Mouse (Mus musculus) hindbrain, embryonic 16.5 days (tissue): ENCODE measurements around the gene Tmem59l. TPM values are rescaled to one million over a fixed set of nuclear protein-coding genes. Genes with fewer than 3 reads are reported as not detected.

Source experiments
- ATAC-seq: fragments of 200-750 bp; cut with Nextera tagmentation; 2 replicates; pipeline ENCODE4 v1.8.0; 2017; ENCODE audit warnings: moderate TSS enrichment, moderate library complexity
- H3K27ac ChIP-seq: fragments of 300-500 bp; sonication (generic); 2 replicates; pipeline ENCODE4 v1.5.1; 2014; ENCODE audit warnings: low read depth, mild to moderate bottlenecking, control low read depth, low read length, moderate library complexity
- H3K27me3 ChIP-seq: fragments of 300-500 bp; sonication (generic); replicated peaks from 2 replicates; pipeline ENCODE4 v1.6.1; 2014; ENCODE audit warnings: low read length; ENCODE audit not compliant: control insufficient read depth, insufficient read depth
- H3K36me3 ChIP-seq: fragments of 300-500 bp; sonication (generic); 2 replicates; pipeline ENCODE4 v1.6.1; 2014; ENCODE audit warnings: mild to moderate bottlenecking, low read length, moderate library complexity, mixed read lengths; ENCODE audit not compliant: control insufficient read depth, insufficient read depth
- H3K4me1 ChIP-seq: fragments of 300-500 bp; sonication (generic); 2 replicates; pipeline ENCODE4 v1.6.1; 2014; ENCODE audit warnings: low read depth, low read length; ENCODE audit not compliant: control insufficient read depth, insufficient read depth
- H3K4me2 ChIP-seq: fragments of 300-500 bp; sonication (generic); 2 replicates; pipeline ENCODE4 v1.6.1; 2014; ENCODE audit warnings: mild to moderate bottlenecking, low read length, control low read depth, moderate library complexity
- H3K4me3 ChIP-seq: fragments of 300-500 bp; sonication (generic); 2 replicates; pipeline ENCODE4 v1.5.1; 2014; ENCODE audit warnings: mild to moderate bottlenecking, low read length, control low read depth, moderate library complexity
- H3K9ac ChIP-seq: fragments of 300-500 bp; sonication (generic); 2 replicates; pipeline ENCODE4 v1.6.1; 2014; ENCODE audit warnings: low read depth, mild to moderate bottlenecking, control low read depth, low read length, moderate library complexity
- H3K9me3 ChIP-seq: fragments of 300-500 bp; sonication (generic); 2 replicates; pipeline ENCODE4 v1.6.1; 2014; ENCODE audit warnings: mild to moderate bottlenecking, low read length, moderate library complexity; ENCODE audit not compliant: control insufficient read depth
- WGBS: fragments of 180-500 bp; shearing (Covaris S2); extraction: QIAGEN DNeasy Blood & Tissue Kit; methylation state at CpG from one replicate; pipeline ENCODE4 v1.1.7; 2014; 5-methylcytosine and 5-hydroxymethylcytosine counted together
- polyA plus RNA-seq: library from polyadenylated mRNA; unstranded; fragments of >200 nt; fragmentation: Nextera tagmentation; extraction: Ambion mirVana; gene quantifications from 2 replicates; pipeline ENCODE4 v1.2.1, GENCODE M21; 2015

Tmem59l gene
- polyA plus RNA-seq, 1 experiment from 2014 or later: 190 TPM

DNA sequence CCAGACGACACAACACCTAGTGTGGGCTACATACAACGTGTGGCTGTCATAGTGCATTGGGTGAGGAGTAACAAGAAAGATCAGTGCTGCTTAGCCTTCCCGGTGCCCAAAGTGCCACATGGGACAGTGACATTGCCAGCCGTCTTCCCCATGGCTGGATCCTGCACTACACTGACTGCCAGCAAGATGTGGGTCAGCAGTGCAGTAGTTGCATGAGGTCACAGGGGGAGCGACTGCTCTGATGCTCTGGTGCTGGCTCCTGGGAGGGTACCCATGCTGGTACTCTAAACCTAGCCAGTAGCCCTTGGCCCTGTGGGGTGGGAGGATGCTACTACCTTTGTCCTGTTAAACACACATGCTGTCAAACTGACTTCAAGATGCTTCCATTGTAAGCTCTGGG is 27.0 kb downstream of the Tmem59l start:
- H3K27me3 ChIP-seq: no peaks in the 10 kb centered on the region
- H3K4me1 ChIP-seq: no peaks in the 10 kb centered on the region
- H3K36me3 ChIP-seq: no peaks in the 10 kb centered on the region
- H3K9me3 ChIP-seq: no peaks in the 10 kb centered on the region
- WGBS: 92% methylated on average over 5 of the region's 5 CpGs
- ATAC-seq: no peak
- H3K27ac ChIP-seq: no peak overlapping the region
- no peak overlapping the region for H3K4me3 ChIP-seq
- H3K9ac ChIP-seq: no peak overlapping the region
- H3K4me2 ChIP-seq: no peak overlapping the region

DNA sequence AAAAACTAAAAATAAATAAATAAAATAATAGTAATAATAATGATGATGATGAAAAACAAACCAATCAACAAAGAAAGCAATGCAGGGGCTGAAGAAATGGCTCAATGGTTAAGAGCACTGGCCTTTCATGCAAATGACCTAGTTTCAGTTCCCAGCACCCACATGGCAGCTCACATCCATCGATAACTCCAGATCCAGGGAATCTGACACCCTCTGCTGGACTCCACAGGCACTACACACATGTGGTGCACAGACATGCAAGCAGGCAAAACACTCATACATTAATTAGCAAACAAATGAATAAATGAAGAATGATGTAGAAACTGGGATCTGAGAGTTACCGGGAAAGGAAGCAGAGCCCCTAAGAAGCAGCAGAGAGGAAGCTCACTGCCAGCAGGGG is 27.5 kb downstream of the Tmem59l start:
- no peak overlapping the region for H3K27ac ChIP-seq
- H3K27me3 ChIP-seq: no peaks in the 10 kb centered on the region
- H3K9ac ChIP-seq: no peak overlapping the region
- no peaks in the 10 kb centered on the region for H3K36me3 ChIP-seq
- H3K9me3 ChIP-seq: no peaks in the 10 kb centered on the region
- H3K4me1 ChIP-seq: no peaks in the 10 kb centered on the region
- no peak overlapping the region for H3K4me3 ChIP-seq
- 93% methylated on average over 2 of the region's 2 CpGs for WGBS
- H3K4me2 ChIP-seq: no peak overlapping the region
- no peak for ATAC-seq

DNA sequence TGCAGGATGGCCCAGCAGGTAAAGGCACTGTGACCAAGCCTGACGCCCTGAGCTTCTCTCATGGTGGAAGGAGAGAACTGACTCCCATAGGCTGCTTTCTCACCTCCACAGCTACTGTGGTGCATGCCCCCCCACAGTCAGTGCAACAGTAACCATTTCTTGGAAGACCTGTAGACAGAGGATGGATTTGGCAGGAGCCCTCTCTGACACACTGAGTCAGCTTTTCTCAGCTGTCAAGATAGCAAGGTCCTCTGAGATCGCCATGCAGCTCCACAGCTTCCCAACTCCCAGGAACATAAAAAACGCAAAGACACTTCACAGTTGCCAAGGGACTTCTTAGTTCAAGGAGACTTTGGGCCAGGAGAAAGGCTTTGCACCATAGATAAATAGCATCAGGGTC is 28.7 kb downstream of the Tmem59l start:
- Histone ChIP-seq H3K9ac (no peak overlapping the region), H3K4me2 (no peak overlapping the region), H3K4me3 (no peak overlapping the region), H3K4me1 (no peaks in the 10 kb centered on the region), H3K36me3 (no peaks in the 10 kb centered on the region), H3K9me3 (no peaks in the 10 kb centered on the region), H3K27me3 (no peaks in the 10 kb centered on the region), H3K27ac (no peak overlapping the region)
- WGBS: 94% methylated on average over 3 of the region's 3 CpGs
- no peak for ATAC-seq

DNA sequence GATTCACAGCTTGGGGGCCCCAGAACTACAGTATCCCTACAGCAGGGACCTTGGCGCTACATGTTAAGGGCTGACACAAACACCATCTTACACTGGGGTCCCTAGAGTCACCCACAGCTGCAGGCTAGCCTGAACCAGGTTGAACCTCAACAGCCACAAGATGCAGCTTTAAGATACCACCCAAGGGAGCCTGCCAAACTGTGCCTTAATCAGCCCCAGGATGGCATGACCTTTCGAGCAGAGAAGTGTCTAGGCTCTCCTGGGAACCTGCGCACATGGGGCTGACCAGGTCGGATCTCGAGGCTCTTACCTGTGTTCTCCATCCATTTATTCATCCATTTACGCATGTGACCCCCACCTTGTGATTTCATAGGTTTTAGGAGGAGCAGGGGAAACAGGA is 29.3 kb downstream of the Tmem59l start:
- no peaks in the 10 kb centered on the region; the same call in 1 of the 2 replicates for H3K36me3 ChIP-seq
- no peak overlapping the region for H3K4me2 ChIP-seq
- no peak for ATAC-seq
- H3K4me1 ChIP-seq: no peaks in the 10 kb centered on the region
- H3K27me3 ChIP-seq: no peaks in the 10 kb centered on the region
- H3K27ac ChIP-seq: no peak overlapping the region
- no peak overlapping the region for H3K9ac ChIP-seq
- 93% methylated on average over 6 of the region's 6 CpGs for WGBS
- H3K9me3 ChIP-seq: no peaks in the 10 kb centered on the region
- no peak overlapping the region for H3K4me3 ChIP-seq

DNA sequence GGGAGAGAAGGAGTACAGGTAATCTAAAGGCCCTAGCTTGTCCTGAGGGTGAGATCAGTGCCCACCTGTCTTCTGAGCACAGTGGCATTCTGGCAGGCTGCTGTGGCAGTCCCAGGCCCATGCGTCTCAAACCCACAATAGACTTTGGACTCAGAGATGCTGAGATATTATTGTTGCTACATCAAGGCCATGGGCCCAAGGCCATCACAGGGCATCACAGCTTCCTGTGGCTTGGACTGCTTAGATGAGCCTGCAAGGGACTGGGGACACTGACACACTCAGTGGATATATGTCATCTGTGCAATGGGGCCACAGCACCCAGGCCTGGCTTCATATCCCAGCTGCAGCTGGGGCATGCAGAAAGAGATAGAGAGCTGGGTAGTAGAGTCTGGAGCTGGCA is 30.2 kb downstream of the Tmem59l start:
- no peak overlapping the region for H3K4me3 ChIP-seq
- H3K9ac ChIP-seq: no peak overlapping the region
- no peak overlapping the region for H3K27ac ChIP-seq
- H3K36me3 ChIP-seq: peaks cover 5% of the 10 kb centered on the region; the same call in 1 of the 2 replicates
- WGBS: 93% methylated on average over 1 of the region's 1 CpGs
- H3K27me3 ChIP-seq: no peaks in the 10 kb centered on the region
- no peaks in the 10 kb centered on the region for H3K9me3 ChIP-seq
- no peaks in the 10 kb centered on the region for H3K4me1 ChIP-seq
- no peak for ATAC-seq
- no peak overlapping the region for H3K4me2 ChIP-seq

DNA sequence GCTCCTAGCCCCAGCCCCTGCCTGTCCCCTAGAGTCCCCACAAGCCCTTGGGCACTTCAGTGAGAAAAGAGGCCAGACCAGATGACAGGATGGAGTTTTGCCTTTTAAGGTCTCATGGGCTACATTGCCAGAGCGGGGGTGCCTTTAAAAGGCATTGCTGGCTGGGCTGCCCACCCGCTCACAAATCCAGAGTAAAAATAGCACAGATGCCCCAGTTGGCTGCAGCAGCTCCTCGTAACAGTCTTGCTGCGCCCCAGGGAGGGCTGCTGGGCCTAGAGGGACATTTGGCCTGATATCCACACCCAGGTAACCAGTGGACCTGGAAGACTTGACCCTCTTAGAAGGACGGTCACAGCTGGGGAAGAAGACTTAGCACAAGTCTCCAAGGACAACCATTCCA is 33.3 kb downstream of the Tmem59l start:
- H3K9ac ChIP-seq: no peak overlapping the region
- H3K9me3 ChIP-seq: no peaks in the 10 kb centered on the region
- 93% methylated on average over 5 of the region's 5 CpGs for WGBS
- no peak for ATAC-seq
- no peaks in the 10 kb centered on the region for H3K4me1 ChIP-seq
- H3K36me3 ChIP-seq: peaks cover 15% of the 10 kb centered on the region
- H3K4me3 ChIP-seq: no peak overlapping the region
- H3K27me3 ChIP-seq: no peaks in the 10 kb centered on the region
- H3K27ac ChIP-seq: no peak overlapping the region
- H3K4me2 ChIP-seq: no peak overlapping the region

DNA sequence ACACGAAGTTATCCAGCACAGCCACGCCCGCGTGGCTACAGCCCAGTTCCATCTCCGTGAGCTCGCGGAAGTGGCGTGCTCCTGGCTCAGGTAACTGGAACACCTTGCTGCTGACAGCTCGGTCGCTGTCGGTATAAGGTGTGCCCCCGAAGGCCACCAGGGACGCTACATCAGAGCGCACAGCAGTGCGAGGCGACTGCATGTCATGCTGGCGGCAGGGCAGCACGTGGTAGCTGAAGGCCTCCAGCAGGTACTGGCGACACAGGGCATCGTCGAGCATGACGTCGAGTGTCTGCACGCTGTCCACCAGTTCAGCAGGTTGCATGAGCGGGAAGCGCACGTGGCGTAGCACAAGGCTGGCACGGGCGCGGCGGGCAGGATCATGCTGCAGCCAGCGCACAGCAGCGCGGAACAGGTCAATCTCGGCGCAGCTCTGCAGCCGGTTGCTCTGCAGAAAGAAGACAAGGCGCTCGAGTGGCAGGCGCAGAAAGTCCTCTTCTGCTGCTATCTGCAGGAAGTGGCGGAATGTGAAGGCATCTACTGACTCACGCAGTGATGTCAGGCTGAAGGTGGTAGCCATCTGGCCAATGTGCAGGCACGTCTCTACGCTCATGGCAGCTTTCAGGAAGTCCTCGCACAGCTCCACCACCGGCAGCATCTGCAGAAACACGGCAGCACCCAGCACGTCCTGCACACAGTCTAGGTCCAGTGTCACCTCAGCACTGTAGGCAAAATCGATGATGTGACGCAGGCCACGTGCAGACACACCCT is 34.8 kb downstream of the Tmem59l start:
- Histone ChIP-seq H3K4me1 (peaks cover 6% of the 10 kb centered on the region; the same call in 1 of the 2 replicates), H3K4me3 (no peak overlapping the region), H3K36me3 (peaks cover 15% of the 10 kb centered on the region), H3K4me2 (no peak overlapping the region), H3K9ac (no peak overlapping the region), H3K27me3 (no peaks in the 10 kb centered on the region), H3K27ac (no peak overlapping the region), H3K9me3 (no peaks in the 10 kb centered on the region)
- ATAC-seq: no peak
- 65% methylated on average over 52 of the region's 52 CpGs for WGBS

DNA sequence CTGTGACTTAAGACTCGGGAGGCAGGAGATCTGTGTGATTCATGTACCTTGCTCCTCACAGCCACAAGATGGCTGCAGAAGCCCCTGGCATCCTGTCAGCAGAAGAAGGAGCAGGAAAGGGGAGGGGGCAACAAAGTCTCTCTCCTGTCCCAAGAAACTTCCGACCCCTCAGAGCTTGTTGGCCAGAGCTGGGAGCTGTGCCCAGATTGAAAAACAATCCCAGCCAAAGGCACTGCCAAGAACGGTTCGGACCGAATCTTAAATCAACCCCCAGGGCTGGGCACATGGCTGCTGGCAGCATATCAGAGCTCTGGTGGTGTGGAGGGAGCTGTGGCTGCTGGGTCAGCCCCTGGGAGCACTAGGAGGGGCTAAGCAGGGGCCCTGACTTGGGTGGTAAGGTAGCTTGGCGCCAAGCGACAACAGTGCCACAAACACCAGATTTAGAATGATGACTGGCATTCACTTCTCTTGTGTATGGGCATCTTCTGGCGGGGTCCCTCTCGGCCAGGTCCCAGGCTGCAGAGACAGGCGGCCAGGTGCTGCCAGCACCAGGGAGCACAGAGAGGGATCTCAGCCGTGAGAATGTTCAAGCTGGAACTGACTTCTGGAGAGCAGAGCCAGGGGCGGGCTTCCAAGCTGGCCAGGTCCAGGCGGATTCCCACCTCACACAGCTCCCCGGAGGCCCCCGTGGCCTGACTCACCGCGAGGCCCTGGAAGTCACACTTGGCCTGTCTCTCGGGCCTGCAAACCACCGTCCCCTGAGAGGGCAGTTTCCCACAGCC is 39.3 kb downstream of the Tmem59l start:
- Histone ChIP-seq H3K4me2 (no peak overlapping the region; the same call in 1 of the 2 replicates), H3K4me3 (no peak overlapping the region), H3K36me3 (peaks cover 15% of the 10 kb centered on the region), H3K9me3 (no peaks in the 10 kb centered on the region), H3K9ac (no peak overlapping the region; the same call in 1 of the 2 replicates), H3K27ac (peak overlapping the region; percentile 61; the same call in 1 of the 2 replicates), H3K27me3 (no peaks in the 10 kb centered on the region), H3K4me1 (peaks cover 6% of the 10 kb centered on the region; the same call in 1 of the 2 replicates)
- peak; percentile 88 for ATAC-seq
- WGBS: 58% methylated on average over 19 of the region's 19 CpGs

DNA sequence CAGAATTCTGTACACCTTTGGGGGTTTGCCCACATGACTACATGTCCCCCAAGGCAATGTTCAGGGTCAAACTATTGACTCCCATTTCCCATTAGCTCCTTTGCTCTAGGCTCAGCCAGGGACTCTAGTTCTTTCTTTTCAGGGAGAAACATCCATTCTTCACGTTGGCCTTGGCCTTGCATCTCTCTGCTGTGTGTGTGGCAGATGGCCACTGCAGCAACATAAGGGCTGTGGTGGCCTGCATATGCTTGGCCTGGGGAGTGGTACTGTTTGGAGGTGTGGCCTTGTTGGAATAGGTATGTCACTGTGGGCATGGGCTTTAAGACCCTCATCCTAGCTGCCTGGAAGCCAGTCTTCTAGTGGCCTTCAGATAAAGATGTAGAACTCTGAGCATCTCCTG is 41.2 kb downstream of the Tmem59l start:
- Histone ChIP-seq H3K9me3 (no peaks in the 10 kb centered on the region), H3K27ac (no peak overlapping the region), H3K36me3 (peaks cover 4% of the 10 kb centered on the region; the same call in 1 of the 2 replicates), H3K27me3 (no peaks in the 10 kb centered on the region), H3K9ac (no peak overlapping the region), H3K4me2 (no peak overlapping the region), H3K4me3 (no peak overlapping the region), H3K4me1 (peaks cover 6% of the 10 kb centered on the region; the same call in 1 of the 2 replicates)
- WGBS: 78% methylated on average over 1 of the region's 1 CpGs
- no peak for ATAC-seq
